27 mouse cellular contexts compared by ENCODE assay signal in genomic region chr6:41057653-41058052, GRCm38 (mm10). TPM values are rescaled to one million over a fixed set of nuclear protein-coding genes. Genes with fewer than 3 reads are reported as not detected.
DNase-seq lines count a peak whose midpoint lies in the region; ATAC-seq and TF ChIP-seq lines count a peak whose summit lies in the region.
"Had no signal": no experiment of that assay in that cellular context is flagged by ENCODE, and none has a peak within 500 bp of the region (broad histone marks: within the 10 kb centered on the region; RNA-seq: fewer than 3 reads in every experiment).

No protein-coding gene starts in this region.

- no peak overlapping the region for H3K4me2 ChIP-seq in heart, embryonic 14.5 days (ENCODE audit: low read length)
- H3K4me2 ChIP-seq: kidney, embryonic 15.5 days; limb, embryonic 15.5 days; liver, embryonic 15.5 days; neural tube, embryonic 13.5 days; stomach, embryonic 15.5 days had no signal

- H3K4me1 ChIP-seq in heart, embryonic 14.5 days (ENCODE audit: control insufficient read depth in 2 of 2, insufficient read depth in 2 of 2, low read length in 2 of 2), result peaks cover 2 to 7% of the 10 kb centered on the region in 2 experiments; a peak in 2 of 4 replicates
- H3K4me1 ChIP-seq in kidney, adult 2 months (ENCODE audit: control insufficient read depth, insufficient read depth, low read length), result no peaks in the 10 kb centered on the region
- H3K4me1 ChIP-seq: kidney, embryonic 15.5 days; limb, embryonic 15.5 days; liver, embryonic 15.5 days; neural tube, embryonic 13.5 days; stomach, embryonic 15.5 days had no signal

- H3K9ac ChIP-seq in heart, embryonic 14.5 days (ENCODE audit: low read length), result 0 out of 2 replicates have a peak overlapping the region, but pooled peaks have one; percentile 0
- H3K9ac ChIP-seq: forebrain, postnatal 0 days; kidney, embryonic 15.5 days; limb, embryonic 15.5 days; liver, embryonic 15.5 days; neural tube, embryonic 13.5 days; stomach, embryonic 15.5 days had no signal

- intact Hi-C loops in heart, postnatal 14 days (cut with DNase I), result no loop called here
- intact Hi-C loops in gastrocnemius, adult 2 months (cut with DNase I), result no loop called here

- DNase-seq in frontal cortex, postnatal 25 days (ENCODE audit: low spot score in 2 of 2), result no peak
- no peak for DNase-seq in heart, postnatal 14 days
- DNase-seq in right cerebral cortex, adult 18-20 months, result peak; percentile 36
- no peak for DNase-seq in right cerebral cortex, postnatal 14 days
- no peak for DNase-seq in gastrocnemius, adult 2 months
- DNase-seq in kidney, adult 2 months, result no peak
- DNase-seq: adrenal gland, adult 2 months; cerebellum, adult 9-11 months; embryo, embryonic 11 days; forebrain, postnatal 0 days; gastrocnemius, postnatal 36 days; kidney, postnatal 4 days; layer of hippocampus, adult 9-11 months; midbrain, embryonic 14.5 days had no signal

- no peak for TF ChIP-seq POLR2A in kidney, adult 2 months (IDR thresholded peaks at IDR 0.05; ENCODE audit: low read depth, low read length)

- H3K4me3 ChIP-seq in heart, embryonic 14.5 days (ENCODE audit: control insufficient read depth in 1 of 2, insufficient read depth in 1 of 2, low read depth in 1 of 2, low read length in 2 of 2), result no peak overlapping the region
- H3K4me3 ChIP-seq in gastrocnemius, adult 2 months, result no peak overlapping the region
- no peak overlapping the region for H3K4me3 ChIP-seq in kidney, adult 2 months (ENCODE audit: insufficient read depth, low read depth, low read length)
- H3K4me3 ChIP-seq: kidney, embryonic 15.5 days; limb, embryonic 15.5 days; liver, embryonic 15.5 days; neural tube, embryonic 13.5 days; stomach, embryonic 15.5 days had no signal

- H3K27ac ChIP-seq in heart, embryonic 14.5 days (replicated peaks in 1 of 2; ENCODE audit: control insufficient read depth in 1 of 2, insufficient read depth in 1 of 2, low read depth in 2 of 2, low read length in 2 of 2), result 0 out of 4 replicates have a peak overlapping the region, but pooled peaks have one; percentile 7 to 28
- no peak overlapping the region for H3K27ac ChIP-seq in gastrocnemius, adult 2 months
- H3K27ac ChIP-seq in kidney, adult 2 months (ENCODE audit: insufficient read depth, low read depth, low read length), result no peak overlapping the region
- H3K27ac ChIP-seq: kidney, embryonic 15.5 days; limb, embryonic 15.5 days; liver, embryonic 15.5 days; neural tube, embryonic 13.5 days; stomach, embryonic 15.5 days had no signal

- H3K9me3 ChIP-seq in heart, embryonic 14.5 days (ENCODE audit: control insufficient read depth, low read length), result no peaks in the 10 kb centered on the region
- H3K9me3 ChIP-seq: kidney, embryonic 15.5 days; limb, embryonic 15.5 days; liver, embryonic 15.5 days; neural tube, embryonic 13.5 days; stomach, embryonic 15.5 days had no signal

- WGBS in heart, embryonic 14.5 days, result 40% methylated on average over 5 of the region's 5 CpGs
- 65% methylated on average over 5 of the region's 5 CpGs for WGBS in kidney, adult 2 months

- no peaks in the 10 kb centered on the region for H3K36me3 ChIP-seq in heart, embryonic 14.5 days (ENCODE audit: control insufficient read depth, insufficient read depth, low read length)
- H3K36me3 ChIP-seq in kidney, adult 2 months (ENCODE audit: control insufficient read depth, insufficient read depth, low read length), result no peaks in the 10 kb centered on the region
- H3K36me3 ChIP-seq: kidney, embryonic 15.5 days; limb, embryonic 15.5 days; liver, embryonic 15.5 days; neural tube, embryonic 13.5 days; stomach, embryonic 15.5 days had no signal

- TF ChIP-seq CTCF in gastrocnemius, adult 2 months (IDR thresholded peaks at IDR 0.05), result no peak
- no peak for TF ChIP-seq CTCF in kidney, adult 2 months (conservative IDR thresholded peaks at IDR 0.05; ENCODE audit: insufficient read depth, insufficient read length, low read depth, low read length)

- peak; percentile 86 for ATAC-seq in frontal cortex, adult (ENCODE audit: low TSS enrichment)
- no peak for ATAC-seq in heart, embryonic 14.5 days (ENCODE audit: insufficient number of reproducible peaks, insufficient read depth, low FRiP score, low read depth)
- ATAC-seq: forebrain, postnatal 0 days; hindbrain, embryonic 16.5 days; intestine, embryonic 16.5 days had no signal

- H3K27me3 ChIP-seq in heart, embryonic 14.5 days (ENCODE audit: control insufficient read depth, insufficient read depth, low read length), result no peaks in the 10 kb centered on the region
- no peaks in the 10 kb centered on the region for H3K27me3 ChIP-seq in kidney, adult 2 months (replicated peaks; ENCODE audit: control insufficient read depth, insufficient read depth, low read length)
- H3K27me3 ChIP-seq: kidney, embryonic 15.5 days; limb, embryonic 15.5 days; liver, embryonic 15.5 days; neural tube, embryonic 13.5 days; stomach, embryonic 15.5 days had no signal

RNA-seq across cellular contexts. Expression of gene 2210010C04Rik, which starts 22.3 kb away (rescaled TPM):
- not detected in 2 replicates for polyA plus RNA-seq in heart, embryonic 14.5 days (2014; fragmentation: Nextera tagmentation; extraction: Ambion mirVana)
- not detected for total RNA-seq in heart, postnatal 14 days (2021)
- total RNA-seq in gastrocnemius, adult 2 months (2021), result not detected
- 0.05 TPM in 1 of 2 replicates, not detected in the other for polyA plus RNA-seq in kidney, adult 2 months (2012; rRNA removed)
- total RNA-seq: adrenal gland, adult 2 months; forebrain, postnatal 0 days; gastrocnemius, postnatal 36 days; hematopoietic stem cell, adult 5-6 weeks; left cerebral cortex, postnatal 25 days had no signal
- polyA plus RNA-seq: embryonic facial prominence, embryonic 14.5 days; forebrain, postnatal 0 days; hindbrain, embryonic 16.5 days; kidney, embryonic 15.5 days; limb, embryonic 15.5 days; liver, embryonic 15.5 days; lung, embryonic 16.5 days; midbrain, embryonic 14.5 days; neural tube, embryonic 13.5 days had no signal

RNA-seq across cellular contexts. Expression of gene Gm2663, which starts 58.4 kb away (rescaled TPM):
- 0.55 TPM in 1 of 2 replicates, not detected in the other for polyA plus RNA-seq in heart, embryonic 14.5 days (2014; fragmentation: Nextera tagmentation; extraction: Ambion mirVana)
- not detected for total RNA-seq in heart, postnatal 14 days (2021)
- total RNA-seq in gastrocnemius, adult 2 months (2021), result not detected
- polyA plus RNA-seq in kidney, adult 2 months (2012; rRNA removed), result not detected in 2 replicates
- total RNA-seq: adrenal gland, adult 2 months; forebrain, postnatal 0 days; gastrocnemius, postnatal 36 days; hematopoietic stem cell, adult 5-6 weeks; left cerebral cortex, postnatal 25 days had no signal
- polyA plus RNA-seq: adrenal gland, adult 2 months; embryonic facial prominence, embryonic 14.5 days; forebrain, postnatal 0 days; hindbrain, embryonic 16.5 days; kidney, embryonic 15.5 days; limb, embryonic 15.5 days; liver, embryonic 15.5 days; lung, embryonic 16.5 days; midbrain, embryonic 14.5 days; neural tube, embryonic 13.5 days; stomach, embryonic 15.5 days had no signal

Comparison
In these comparisons a context has a peak if more than half of its experiments do, and no peak if none do; other contexts are left out.
1. H3K27ac ChIP-seq: peak in heart, embryonic 14.5 days (2 of 2); none in gastrocnemius, adult 2 months (single experiment) and kidney, adult 2 months (single experiment).